8 mouse cellular contexts compared by ENCODE assay signal in genomic region chr2:156475285-156476110, GRCm38 (mm10). TPM values are rescaled to one million over a fixed set of nuclear protein-coding genes. Genes with fewer than 3 reads are reported as not detected.
DNase-seq lines count a peak whose midpoint lies in the region; ATAC-seq and TF ChIP-seq lines count a peak whose summit lies in the region.

No protein-coding gene starts in this region.

- no peak for ATAC-seq in CD4-positive, CD25-positive, alpha-beta regulatory T cell, adult 4 months
- peak; percentile 48 for ATAC-seq in common myeloid progenitor, adult 5-6 weeks (replicated peaks; ENCODE audit: low read depth, poor library complexity, severe bottlenecking)
- peak; percentile 78 for ATAC-seq in intestine, postnatal 0 days

- peak overlapping the region; percentile 50; the same call in 1 of the 2 replicates for H3K27ac ChIP-seq in intestine, postnatal 0 days (ENCODE audit: low read depth, low read length)
- H3K27ac ChIP-seq in limb, embryonic 10.5 days, result peak overlapping the region; percentile 91

- TF ChIP-seq CTCF in intestine, postnatal 0 days (IDR thresholded peaks at IDR 0.05; ENCODE audit: low read depth), result peak; percentile 18

- H3K4me3 ChIP-seq in intestine, postnatal 0 days (ENCODE audit: low read depth, low read length), result peak overlapping the region; percentile 69
- H3K4me3 ChIP-seq in limb, embryonic 10.5 days, result peak overlapping the region; percentile 76

- H3K4me1 ChIP-seq in intestine, postnatal 0 days (replicated peaks; ENCODE audit: control insufficient read depth, insufficient read depth, low read length), result peaks cover 6% of the 10 kb centered on the region; the same call in 1 of the 2 replicates
- H3K4me1 ChIP-seq in limb, embryonic 10.5 days, result peaks cover 35% of the 10 kb centered on the region

- under 1% methylated on average over 60 of the region's 80 CpGs for WGBS in intestine, postnatal 0 days
- 2% methylated on average over 68 of the region's 80 CpGs for WGBS in limb, embryonic 10.5 days

- H3K27me3 ChIP-seq in intestine, postnatal 0 days (replicated peaks; ENCODE audit: control insufficient read depth, insufficient read depth, low read length), result no peaks in the 10 kb centered on the region
- H3K27me3 ChIP-seq in limb, embryonic 10.5 days (ENCODE audit: low read depth, poor library complexity, severe bottlenecking), result peaks cover 27% of the 10 kb centered on the region; the same call in 1 of the 2 replicates

- H3K9me3 ChIP-seq in intestine, postnatal 0 days (ENCODE audit: control insufficient read depth), result no peaks in the 10 kb centered on the region
- no peaks in the 10 kb centered on the region for H3K9me3 ChIP-seq in limb, embryonic 10.5 days (replicated peaks)

- H3K4me2 ChIP-seq in intestine, postnatal 0 days (replicated peaks; ENCODE audit: low read depth), result peak overlapping the region; percentile 99

- DNase-seq in CD4-positive, CD25-positive, alpha-beta regulatory T cell, adult 2 months (ENCODE audit: low read depth, low spot score), result peak; percentile 40
- DNase-seq in gastrocnemius, postnatal 4 days (ENCODE audit: low spot score in 2 of 2), result peak; percentile 50 to 76
- peak; percentile 80 for DNase-seq in limb, embryonic 10.5 days (ENCODE audit: low spot score)
- peak; percentile 88 for DNase-seq in mesoderm, embryonic 11.5 days (ENCODE audit: low read depth, low spot score)
- DNase-seq in right cerebral cortex, postnatal 4 days, result peak; percentile 61

- peak overlapping the region; percentile 78 for H3K9ac ChIP-seq in intestine, postnatal 0 days (ENCODE audit: low read depth, low read length)

- H3K36me3 ChIP-seq in intestine, postnatal 0 days (ENCODE audit: control insufficient read depth, insufficient read depth), result no peaks in the 10 kb centered on the region
- no peaks in the 10 kb centered on the region for H3K36me3 ChIP-seq in limb, embryonic 10.5 days

RNA-seq across cellular contexts. Expression of gene Epb41l1, which starts 54.8 kb away (rescaled TPM):
- under 1 TPM in 1 of 2 experiments, not detected in 1; 0.24 TPM for polyA plus RNA-seq in CD4-positive, CD25-positive, alpha-beta regulatory T cell, adult 4 months (2017; shearing (Covaris generic))
- total RNA-seq in common myeloid progenitor, adult 5-6 weeks (2017), result 0.34 and 1.3 TPM in 2 replicates
- 10 to 100 TPM; 27.9 to 30.1 TPM for total RNA-seq in gastrocnemius, postnatal 4 days (2021)
- polyA plus RNA-seq in intestine, postnatal 0 days (2015; fragmentation: Nextera tagmentation; extraction: Ambion mirVana), result 0.63 and 0.68 TPM in 2 replicates
- 0.46 and 1.1 TPM in 2 replicates for polyA plus RNA-seq in limb, embryonic 10.5 days (2016; fragmentation: Nextera tagmentation; extraction: Ambion mirVana)
